Mouse (Mus musculus): ENCODE measurements around the gene Acad11. TPM values are rescaled to one million over a fixed set of nuclear protein-coding genes. Genes with fewer than 3 reads are reported as not detected.

Gene Acad11
- polyA plus RNA-seq, 1 experiment from 2014 or later, result 7.8 TPM

GRCm38 (mm10) chr9:104109151-104109550, 46.0 kb downstream of the Acad11 start:
- H3K4me1 ChIP-seq (ENCODE audit: control insufficient read depth, insufficient read depth, low read length), result no peaks in the 10 kb centered on the region
- H3K27ac ChIP-seq (ENCODE audit: low read depth, low read length), result no peak overlapping the region
- no peak for ATAC-seq (ENCODE audit: low read depth)
- H3K27me3 ChIP-seq (ENCODE audit: control insufficient read depth, insufficient read depth, low read length), result no peaks in the 10 kb centered on the region
- WGBS, result 92% methylated on average over 5 of the region's 5 CpGs
- no peaks in the 10 kb centered on the region for H3K9me3 ChIP-seq (ENCODE audit: control insufficient read depth, low read length)
- no peak overlapping the region for H3K9ac ChIP-seq (replicated peaks; ENCODE audit: low read depth, low read length)
- H3K36me3 ChIP-seq (ENCODE audit: control insufficient read depth, insufficient read depth, low read length), result no peaks in the 10 kb centered on the region
- H3K4me3 ChIP-seq (ENCODE audit: low read depth, low read length), result no peak overlapping the region
- H3K4me2 ChIP-seq (ENCODE audit: low read depth, low read length), result no peak overlapping the region

- H3K4me3 ChIP-seq (ENCODE audit: low read depth, low read length), result no peak overlapping the region
- H3K27me3 ChIP-seq (ENCODE audit: control insufficient read depth, insufficient read depth, low read length), result no peaks in the 10 kb centered on the region
- no peak overlapping the region for H3K9ac ChIP-seq (replicated peaks; ENCODE audit: low read depth, low read length)
- no peaks in the 10 kb centered on the region for H3K36me3 ChIP-seq (ENCODE audit: control insufficient read depth, insufficient read depth, low read length)
- 59% methylated on average over 5 of the region's 5 CpGs for WGBS
- H3K27ac ChIP-seq (ENCODE audit: low read depth, low read length), result peak overlapping the region; percentile 64; the same call in 1 of the 2 replicates
- H3K4me1 ChIP-seq (ENCODE audit: control insufficient read depth, insufficient read depth, low read length), result peaks cover 3% of the 10 kb centered on the region; the same call in 1 of the 2 replicates
- no peak overlapping the region for H3K4me2 ChIP-seq (ENCODE audit: low read depth, low read length)
- H3K9me3 ChIP-seq (ENCODE audit: control insufficient read depth, low read length), result no peaks in the 10 kb centered on the region
- ATAC-seq (ENCODE audit: low read depth), result no peak
Observed at GRCm38 (mm10) chr9:104123101-104123500, 59.9 kb downstream of the Acad11 start.

- no peaks in the 10 kb centered on the region for H3K9me3 ChIP-seq (ENCODE audit: control insufficient read depth, low read length)
- ATAC-seq (ENCODE audit: low read depth), result peak; percentile 30; the same call in 1 of the 2 replicates
- H3K4me2 ChIP-seq (ENCODE audit: low read depth, low read length), result no peak overlapping the region
- H3K4me1 ChIP-seq (ENCODE audit: control insufficient read depth, insufficient read depth, low read length), result peaks cover 3% of the 10 kb centered on the region; the same call in 1 of the 2 replicates
- no peaks in the 10 kb centered on the region for H3K36me3 ChIP-seq (ENCODE audit: control insufficient read depth, insufficient read depth, low read length)
- 14% methylated on average over 5 of the region's 5 CpGs for WGBS
- H3K4me3 ChIP-seq (ENCODE audit: low read depth, low read length), result no peak overlapping the region
- peak overlapping the region; percentile 64; the same call in 1 of the 2 replicates for H3K27ac ChIP-seq (ENCODE audit: low read depth, low read length)
- no peak overlapping the region for H3K9ac ChIP-seq (replicated peaks; ENCODE audit: low read depth, low read length)
- H3K27me3 ChIP-seq (ENCODE audit: control insufficient read depth, insufficient read depth, low read length), result no peaks in the 10 kb centered on the region
Observed at GRCm38 (mm10) chr9:104123622-104124021, 60.4 kb downstream of the Acad11 start.

- WGBS, result 75% methylated on average over 3 of the region's 3 CpGs
- Histone ChIP-seq H3K36me3 (ENCODE audit: control insufficient read depth, insufficient read depth, low read length) (no peaks in the 10 kb centered on the region), H3K9ac (replicated peaks; ENCODE audit: low read depth, low read length) (no peak within 1 kb of the TSS), H3K4me1 (ENCODE audit: control insufficient read depth, insufficient read depth, low read length) (no peaks in the 10 kb centered on the region), H3K9me3 (ENCODE audit: control insufficient read depth, low read length) (no peaks in the 10 kb centered on the region), H3K4me3 (ENCODE audit: low read depth, low read length) (no peak within 1 kb of the TSS), H3K4me2 (ENCODE audit: low read depth, low read length) (no peak within 1 kb of the TSS), H3K27ac (ENCODE audit: low read depth, low read length) (no peak within 1 kb of the TSS), H3K27me3 (ENCODE audit: control insufficient read depth, insufficient read depth, low read length) (no peaks in the 10 kb centered on the region)
- ATAC-seq (ENCODE audit: low read depth), result no peak
Observed at GRCm38 (mm10) chr9:104126833-104127232, 63.7 kb downstream of the Acad11 start, which contains the start of gene Ackr4. TSS of gene Ackr4 (minus strand) at chr9:104126933.

GRCm38 (mm10) chr9:104128110-104128509, 64.9 kb downstream of the Acad11 start:
- 30% methylated on average over 2 of the region's 2 CpGs for WGBS
- H3K9me3 ChIP-seq (ENCODE audit: control insufficient read depth, low read length), result no peaks in the 10 kb centered on the region

GRCm38 (mm10) chr9:104130141-104130755, 67.1 kb downstream of the Acad11 start:
- Histone ChIP-seq H3K27me3 (ENCODE audit: control insufficient read depth, insufficient read depth, low read length) (no peaks in the 10 kb centered on the region), H3K4me2 (ENCODE audit: low read depth, low read length) (no peak overlapping the region), H3K27ac (ENCODE audit: low read depth, low read length) (no peak overlapping the region), H3K36me3 (ENCODE audit: control insufficient read depth, insufficient read depth, low read length) (no peaks in the 10 kb centered on the region), H3K9ac (replicated peaks; ENCODE audit: low read depth, low read length) (no peak overlapping the region), H3K4me1 (ENCODE audit: control insufficient read depth, insufficient read depth, low read length) (no peaks in the 10 kb centered on the region), H3K4me3 (ENCODE audit: low read depth, low read length) (no peak overlapping the region), H3K9me3 (ENCODE audit: control insufficient read depth, low read length) (no peaks in the 10 kb centered on the region)
- 91% methylated on average over 9 of the region's 9 CpGs for WGBS
- ATAC-seq (ENCODE audit: low read depth), result no peak

More at GRCm38 (mm10) chr9:104128110-104128509, 64.9 kb downstream of the Acad11 start:
- Histone ChIP-seq H3K4me3 (ENCODE audit: low read depth, low read length) (no peak overlapping the region), H3K4me2 (ENCODE audit: low read depth, low read length) (no peak overlapping the region), H3K9ac (replicated peaks; ENCODE audit: low read depth, low read length) (no peak overlapping the region), H3K4me1 (ENCODE audit: control insufficient read depth, insufficient read depth, low read length) (no peaks in the 10 kb centered on the region), H3K27me3 (ENCODE audit: control insufficient read depth, insufficient read depth, low read length) (no peaks in the 10 kb centered on the region), H3K27ac (ENCODE audit: low read depth, low read length) (peak overlapping the region; percentile 12; the same call in 1 of the 2 replicates), H3K36me3 (ENCODE audit: control insufficient read depth, insufficient read depth, low read length) (no peaks in the 10 kb centered on the region)
- ATAC-seq (ENCODE audit: low read depth), result no peak

GRCm38 (mm10) chr9:104140351-104140750, 77.2 kb downstream of the Acad11 start:
- no peaks in the 10 kb centered on the region for H3K4me1 ChIP-seq (ENCODE audit: control insufficient read depth, insufficient read depth, low read length)
- H3K36me3 ChIP-seq (ENCODE audit: control insufficient read depth, insufficient read depth, low read length), result no peaks in the 10 kb centered on the region
- H3K27me3 ChIP-seq (ENCODE audit: control insufficient read depth, insufficient read depth, low read length), result no peaks in the 10 kb centered on the region
- no peak overlapping the region for H3K4me2 ChIP-seq (ENCODE audit: low read depth, low read length)
- no peak overlapping the region for H3K27ac ChIP-seq (ENCODE audit: low read depth, low read length)
- H3K9ac ChIP-seq (replicated peaks; ENCODE audit: low read depth, low read length), result no peak overlapping the region
- no peak overlapping the region for H3K4me3 ChIP-seq (ENCODE audit: low read depth, low read length)
- 84% methylated on average over 6 of the region's 6 CpGs for WGBS
- H3K9me3 ChIP-seq (ENCODE audit: control insufficient read depth, low read length), result no peaks in the 10 kb centered on the region
- no peak for ATAC-seq (ENCODE audit: low read depth)

- no peak for ATAC-seq (ENCODE audit: low read depth)
- no peaks in the 10 kb centered on the region for H3K4me1 ChIP-seq (ENCODE audit: control insufficient read depth, insufficient read depth, low read length)
Observed at GRCm38 (mm10) chr9:104142805-104143204, 79.6 kb downstream of the Acad11 start.

GRCm38 (mm10) chr9:104144314-104144996, 81.3 kb downstream of the Acad11 start:
- no peaks in the 10 kb centered on the region for H3K27me3 ChIP-seq (ENCODE audit: control insufficient read depth, insufficient read depth, low read length)
- no peaks in the 10 kb centered on the region for H3K4me1 ChIP-seq (ENCODE audit: control insufficient read depth, insufficient read depth, low read length)
- no peaks in the 10 kb centered on the region for H3K36me3 ChIP-seq (ENCODE audit: control insufficient read depth, insufficient read depth, low read length)
- WGBS, result 86% methylated on average over 8 of the region's 8 CpGs
- no peaks in the 10 kb centered on the region for H3K9me3 ChIP-seq (ENCODE audit: control insufficient read depth, low read length)
- no peak overlapping the region for H3K27ac ChIP-seq (ENCODE audit: low read depth, low read length)
- no peak overlapping the region for H3K4me3 ChIP-seq (ENCODE audit: low read depth, low read length)
- no peak for ATAC-seq (ENCODE audit: low read depth)
- no peak overlapping the region for H3K9ac ChIP-seq (replicated peaks; ENCODE audit: low read depth, low read length)
- no peak overlapping the region for H3K4me2 ChIP-seq (ENCODE audit: low read depth, low read length)

More at GRCm38 (mm10) chr9:104142805-104143204, 79.6 kb downstream of the Acad11 start:
- no peak overlapping the region for H3K4me3 ChIP-seq (ENCODE audit: low read depth, low read length)
- no peak overlapping the region for H3K9ac ChIP-seq (replicated peaks; ENCODE audit: low read depth, low read length)
- H3K27ac ChIP-seq (ENCODE audit: low read depth, low read length), result no peak overlapping the region
- no peaks in the 10 kb centered on the region for H3K27me3 ChIP-seq (ENCODE audit: control insufficient read depth, insufficient read depth, low read length)
- no peaks in the 10 kb centered on the region for H3K36me3 ChIP-seq (ENCODE audit: control insufficient read depth, insufficient read depth, low read length)
- 88% methylated on average over 14 of the region's 14 CpGs for WGBS
- H3K9me3 ChIP-seq (ENCODE audit: control insufficient read depth, low read length), result no peaks in the 10 kb centered on the region
- H3K4me2 ChIP-seq (ENCODE audit: low read depth, low read length), result no peak overlapping the region
